Mouse (Mus musculus) layer of hippocampus, adult 11-12 months (tissue): ENCODE data around the gene Lima1.
A peak's percentile ranks its signal among the peaks of the same experiment; 100 is the strongest.
"Not testable (repeated sequence)": the region's sequence is repeated elsewhere in the genome, so short reads cannot be mapped to it uniquely, and the experiment has no call there.

Experiments
- DNase-seq: peaks from one replicate; pipeline ENCODE4 v3.0.0; 2022; ENCODE audit warnings: low spot score

Gene Lima1

GRCm38 (mm10) chr15:99803186-99803644 lies 72.0 kb downstream of the Lima1 start:
- no peak for DNase-seq

- DNase-seq: no peak
Observed at GRCm38 (mm10) chr15:99801885-99802572, 73.2 kb downstream of the Lima1 start.

GRCm38 (mm10) chr15:99799706-99800105 lies 75.5 kb downstream of the Lima1 start:
- DNase-seq: no peak

- DNase-seq: no peak
Observed at GRCm38 (mm10) chr15:99797898-99798297, 77.4 kb downstream of the Lima1 start.

- no peak for DNase-seq
Observed at GRCm38 (mm10) chr15:99796735-99797134, 78.5 kb downstream of the Lima1 start.

- no peak for DNase-seq
Observed at GRCm38 (mm10) chr15:99796066-99796465, 79.2 kb downstream of the Lima1 start.

GRCm38 (mm10) chr15:99792221-99792815 lies 82.9 kb downstream of the Lima1 start:
- no peak for DNase-seq

- DNase-seq: no peak
Observed at GRCm38 (mm10) chr15:99791003-99791402, 84.3 kb downstream of the Lima1 start.

GRCm38 (mm10) chr15:99790464-99790863 lies 84.8 kb downstream of the Lima1 start:
- no peak for DNase-seq

- DNase-seq: no peak
Observed at GRCm38 (mm10) chr15:99787625-99788120, 87.6 kb downstream of the Lima1 start.

GRCm38 (mm10) chr15:99778677-99779335 lies 96.5 kb downstream of the Lima1 start:
- DNase-seq: no peak

GRCm38 (mm10) chr15:99778148-99778547 lies 97.1 kb downstream of the Lima1 start:
- peak; percentile 32 for DNase-seq

- DNase-seq: no peak
Observed at GRCm38 (mm10) chr15:99772925-99773324, 102.3 kb downstream of the Lima1 start.

- DNase-seq: not testable (repeated sequence)
Observed at GRCm38 (mm10) chr15:99772881-99772924, 102.6 kb downstream of the Lima1 start, which contains the start of gene Cers5. Cers5 (minus strand) TSS chr15:99772885.

- peak; percentile 86 for DNase-seq
Observed at GRCm38 (mm10) chr15:99772277-99772880, 102.9 kb downstream of the Lima1 start.

GRCm38 (mm10) chr15:99771601-99772276 lies 103.5 kb downstream of the Lima1 start:
- peak; percentile 33 for DNase-seq

GRCm38 (mm10) chr15:99771004-99771500 lies 104.2 kb downstream of the Lima1 start:
- DNase-seq: no peak

- DNase-seq: no peak
Observed at GRCm38 (mm10) chr15:99768761-99769160, 106.5 kb downstream of the Lima1 start.

GRCm38 (mm10) chr15:99767467-99767866 lies 107.8 kb downstream of the Lima1 start:
- DNase-seq: no peak

- peak; percentile 30 for DNase-seq
Observed at GRCm38 (mm10) chr15:99754204-99754603, 121.1 kb downstream of the Lima1 start.

- DNase-seq: no peak
Observed at GRCm38 (mm10) chr15:99740229-99740628, 135.0 kb downstream of the Lima1 start.

- DNase-seq: no peak
Observed at GRCm38 (mm10) chr15:99736675-99737074, 138.6 kb downstream of the Lima1 start.
